9 mouse cellular contexts compared by ENCODE assay signal in genomic region chr17:87330250-87330920, GRCm38 (mm10). TPM values are rescaled to one million over a fixed set of nuclear protein-coding genes. Genes with fewer than 3 reads are reported as not detected.
DNase-seq lines count a peak whose midpoint lies in the region; ATAC-seq and TF ChIP-seq lines count a peak whose summit lies in the region.
"Had no signal": no experiment of that assay in that cellular context is flagged by ENCODE, and none has a peak within 500 bp of the region (broad histone marks: within the 10 kb centered on the region; RNA-seq: fewer than 3 reads in every experiment).

No protein-coding gene starts in this region.

- DNase-seq in heart, postnatal 4 days, result no peak
- DNase-seq in embryonic facial prominence, embryonic 10.5 days (ENCODE audit: low spot score), result peak; percentile 46
- DNase-seq in limb, embryonic 14.5 days (ENCODE audit: low spot score), result no peak
- no peak for DNase-seq in stomach, postnatal 0 days (ENCODE audit: low spot score)
- DNase-seq in urinary bladder, postnatal 10 days (ENCODE audit: low spot score), result no peak
- no peak for DNase-seq in kidney, postnatal 36 days

- peak overlapping the region; percentile 54 for H3K4me2 ChIP-seq in heart, embryonic 14.5 days (ENCODE audit: low read length)
- peak overlapping the region; percentile 36; the same call in 1 of the 2 replicates for H3K4me2 ChIP-seq in hindbrain, embryonic 16.5 days (ENCODE audit: low read length)
- 0 out of 2 replicates have a peak overlapping the region, but pooled peaks have one; percentile 15 for H3K4me2 ChIP-seq in limb, embryonic 14.5 days (replicated peaks; ENCODE audit: low read depth, low read length, severe bottlenecking)
- H3K4me2 ChIP-seq in stomach, postnatal 0 days (replicated peaks; ENCODE audit: low read depth), result no peak overlapping the region

- ATAC-seq in heart, embryonic 14.5 days (ENCODE audit: insufficient number of reproducible peaks, insufficient read depth, low FRiP score, low read depth), result no peak
- ATAC-seq in hindbrain, embryonic 16.5 days, result peak; percentile 37
- ATAC-seq in limb, embryonic 14.5 days (ENCODE audit: low FRiP score, low read depth), result no peak
- ATAC-seq in stomach, postnatal 0 days (ENCODE audit: low FRiP score, low TSS enrichment), result peak; percentile 36

- TF ChIP-seq CTCF in stomach, postnatal 0 days (IDR thresholded peaks at IDR 0.05; ENCODE audit: low read depth), result no peak

- H3K4me1 ChIP-seq in heart, embryonic 14.5 days (ENCODE audit: control insufficient read depth in 2 of 2, insufficient read depth in 2 of 2, low read length in 2 of 2), result peaks cover 20 to 25% of the 10 kb centered on the region in 2 experiments
- H3K4me1 ChIP-seq in embryonic facial prominence, embryonic 10.5 days, result peaks cover 72% of the 10 kb centered on the region
- H3K4me1 ChIP-seq in hindbrain, embryonic 16.5 days (ENCODE audit: control insufficient read depth, insufficient read depth, low read depth, low read length), result peaks cover 50% of the 10 kb centered on the region
- peaks cover 30% of the 10 kb centered on the region for H3K4me1 ChIP-seq in limb, embryonic 14.5 days (ENCODE audit: control insufficient read depth, insufficient read depth, low read length)
- no peaks in the 10 kb centered on the region for H3K4me1 ChIP-seq in stomach, postnatal 0 days (replicated peaks; ENCODE audit: control insufficient read depth, insufficient read depth)

- 26% methylated on average over 22 of the region's 22 CpGs for WGBS in heart, embryonic 14.5 days
- WGBS in embryonic facial prominence, embryonic 10.5 days, result 28% methylated on average over 22 of the region's 22 CpGs
- 27% methylated on average over 21 of the region's 22 CpGs for WGBS in hindbrain, embryonic 16.5 days
- 32% methylated on average over 22 of the region's 22 CpGs for WGBS in limb, embryonic 14.5 days
- 48% methylated on average over 22 of the region's 22 CpGs for WGBS in stomach, postnatal 0 days

- no peak overlapping the region; a peak in 1 of 4 replicates for H3K27ac ChIP-seq in heart, embryonic 14.5 days (replicated peaks in 1 of 2; ENCODE audit: control insufficient read depth in 1 of 2, insufficient read depth in 1 of 2, low read depth in 2 of 2, low read length in 2 of 2)
- H3K27ac ChIP-seq in embryonic facial prominence, embryonic 10.5 days (replicated peaks), result peak overlapping the region; percentile 75
- peak overlapping the region; percentile 70 for H3K27ac ChIP-seq in hindbrain, embryonic 16.5 days (ENCODE audit: low read depth, low read length)
- no peak overlapping the region; the same call in 1 of the 2 replicates for H3K27ac ChIP-seq in limb, embryonic 14.5 days (replicated peaks; ENCODE audit: low read depth, low read length)
- peak overlapping the region; percentile 81 for H3K27ac ChIP-seq in stomach, postnatal 0 days (replicated peaks)

- H3K9ac ChIP-seq in heart, embryonic 14.5 days (ENCODE audit: low read length), result peak overlapping the region; percentile 46; the same call in 1 of the 2 replicates
- H3K9ac ChIP-seq in hindbrain, embryonic 16.5 days (ENCODE audit: low read depth, low read length), result peak overlapping the region; percentile 46
- no peak overlapping the region for H3K9ac ChIP-seq in limb, embryonic 14.5 days (ENCODE audit: low read depth, low read length, severe bottlenecking)
- no peak overlapping the region for H3K9ac ChIP-seq in stomach, postnatal 0 days (ENCODE audit: low read length)

- H3K9me3 ChIP-seq in heart, embryonic 14.5 days (ENCODE audit: control insufficient read depth, low read length), result no peaks in the 10 kb centered on the region
- no peaks in the 10 kb centered on the region for H3K9me3 ChIP-seq in embryonic facial prominence, embryonic 10.5 days
- no peaks in the 10 kb centered on the region for H3K9me3 ChIP-seq in hindbrain, embryonic 16.5 days (ENCODE audit: control insufficient read depth, low read length)
- no peaks in the 10 kb centered on the region for H3K9me3 ChIP-seq in limb, embryonic 14.5 days (ENCODE audit: control insufficient read depth, low read length)
- no peaks in the 10 kb centered on the region for H3K9me3 ChIP-seq in stomach, postnatal 0 days (ENCODE audit: control insufficient read depth, low read length)

- TF ChIP-seq POLR2A in limb, embryonic 14.5 days (IDR thresholded peaks at IDR 0.05; ENCODE audit: borderline replicate concordance, extremely low read depth, insufficient read depth, insufficient read length), result no peak

- no peak for TF ChIP-seq EP300 in stomach, postnatal 0 days (optimal IDR thresholded peaks at IDR 0.05)

- H3K4me3 ChIP-seq in heart, embryonic 14.5 days (ENCODE audit: control insufficient read depth in 1 of 2, insufficient read depth in 1 of 2, low read depth in 1 of 2, low read length in 2 of 2), result no peak overlapping the region; a peak in 1 of 4 replicates
- H3K4me3 ChIP-seq in embryonic facial prominence, embryonic 10.5 days, result peak overlapping the region; percentile 39
- no peak overlapping the region for H3K4me3 ChIP-seq in hindbrain, embryonic 16.5 days (ENCODE audit: low read length)
- H3K4me3 ChIP-seq in limb, embryonic 14.5 days (replicated peaks; ENCODE audit: low read length), result no peak overlapping the region
- no peak overlapping the region for H3K4me3 ChIP-seq in stomach, postnatal 0 days (ENCODE audit: low read depth, low read length)

- peaks cover 7% of the 10 kb centered on the region; the same call in 1 of the 2 replicates for H3K27me3 ChIP-seq in heart, embryonic 14.5 days (ENCODE audit: control insufficient read depth, insufficient read depth, low read length)
- peaks cover 36% of the 10 kb centered on the region for H3K27me3 ChIP-seq in embryonic facial prominence, embryonic 10.5 days (replicated peaks; ENCODE audit: low read depth, poor library complexity, severe bottlenecking)
- H3K27me3 ChIP-seq in hindbrain, embryonic 16.5 days (replicated peaks; ENCODE audit: control insufficient read depth, insufficient read depth, low read length), result no peaks in the 10 kb centered on the region
- H3K27me3 ChIP-seq in limb, embryonic 14.5 days (ENCODE audit: control insufficient read depth, insufficient read depth, low read length), result no peaks in the 10 kb centered on the region
- H3K27me3 ChIP-seq in stomach, postnatal 0 days (ENCODE audit: control insufficient read depth, insufficient read depth, low read length), result no peaks in the 10 kb centered on the region
- H3K27me3 ChIP-seq: CH12.LX had no signal

- H3K36me3 ChIP-seq in heart, embryonic 14.5 days (ENCODE audit: control insufficient read depth, insufficient read depth, low read length), result no peaks in the 10 kb centered on the region
- H3K36me3 ChIP-seq in embryonic facial prominence, embryonic 10.5 days (replicated peaks), result no peaks in the 10 kb centered on the region
- no peaks in the 10 kb centered on the region for H3K36me3 ChIP-seq in hindbrain, embryonic 16.5 days (ENCODE audit: control insufficient read depth, insufficient read depth, low read length)
- H3K36me3 ChIP-seq in limb, embryonic 14.5 days (ENCODE audit: control insufficient read depth, insufficient read depth, low read length), result no peaks in the 10 kb centered on the region
- H3K36me3 ChIP-seq in stomach, postnatal 0 days (ENCODE audit: control insufficient read depth, insufficient read depth, low read length), result no peaks in the 10 kb centered on the region

RNA-seq across cellular contexts. Expression of gene Ttc7, which starts 47.7 kb away (rescaled TPM):
- polyA plus RNA-seq in heart, embryonic 14.5 days (2014; fragmentation: Nextera tagmentation; extraction: Ambion mirVana), result 1.3 and 2.5 TPM in 2 replicates
- 1 to 10 TPM; 5.5 TPM for total RNA-seq in heart, postnatal 4 days (2021)
- 3.6 and 4.0 TPM in 2 replicates for polyA plus RNA-seq in embryonic facial prominence, embryonic 10.5 days (2016; fragmentation: Nextera tagmentation; extraction: Ambion mirVana)
- polyA plus RNA-seq in hindbrain, embryonic 16.5 days (2015; fragmentation: Nextera tagmentation; extraction: Ambion mirVana), result 6.1 and 6.6 TPM in 2 replicates
- 7.8 and 12.6 TPM in 2 replicates for polyA plus RNA-seq in limb, embryonic 14.5 days (2012; rRNA removed)
- polyA plus RNA-seq in limb, embryonic 14.5 days (2014; fragmentation: Nextera tagmentation; extraction: Ambion mirVana), result 6.4 and 9.4 TPM in 2 replicates
- 19.9 and 21.2 TPM in 2 replicates for polyA plus RNA-seq in stomach, postnatal 0 days (2015; fragmentation: Nextera tagmentation; extraction: Ambion mirVana)

Comparison
In these comparisons a context has a peak if more than half of its experiments do, and no peak if none do; other contexts are left out.
1. ATAC-seq: peak in hindbrain, embryonic 16.5 days (single experiment) and stomach, postnatal 0 days (single experiment); none in heart, embryonic 14.5 days (single experiment) and limb, embryonic 14.5 days (single experiment).
2. H3K27ac ChIP-seq: peak in embryonic facial prominence, embryonic 10.5 days (single experiment), hindbrain, embryonic 16.5 days (single experiment) and stomach, postnatal 0 days (single experiment); none in heart, embryonic 14.5 days (0 of 2) and limb, embryonic 14.5 days (single experiment).
3. H3K9ac ChIP-seq: peak in heart, embryonic 14.5 days (single experiment) and hindbrain, embryonic 16.5 days (single experiment); none in limb, embryonic 14.5 days (single experiment) and stomach, postnatal 0 days (single experiment).